Mouse (Mus musculus) embryonic facial prominence, embryonic 12.5 days (tissue): Measurements from ENCODE around the gene Atoh8. TPM values are rescaled to one million over a fixed set of nuclear protein-coding genes. Genes with fewer than 3 reads are reported as not detected.
A peak's percentile ranks its signal among the peaks of the same experiment; 100 is the strongest.

Experiments used
- ATAC-seq: fragments of 200-750 bp; cut with Nextera tagmentation; 2 replicates; pipeline ENCODE4 v1.8.0; 2017; ENCODE audit not compliant: insufficient number of reproducible peaks, insufficient read depth, low FRiP score, low TSS enrichment
- H3K27ac ChIP-seq: fragments of 300-500 bp; sonication (generic); 2 replicates; pipeline ENCODE4 v1.5.1; 2016; ENCODE audit warnings: mild to moderate bottlenecking
- H3K27me3 ChIP-seq: fragments of 300-500 bp; sonication (generic); 2 replicates; pipeline ENCODE4 v1.6.1; 2016; ENCODE audit warnings: mild to moderate bottlenecking, moderate library complexity
- H3K36me3 ChIP-seq: fragments of 300-500 bp; sonication (generic); 2 replicates; pipeline ENCODE4 v1.6.1; 2016; ENCODE audit warnings: mild to moderate bottlenecking
- H3K4me1 ChIP-seq: fragments of 300-500 bp; sonication (generic); 2 replicates; pipeline ENCODE4 v1.6.1; 2016
- H3K4me2 ChIP-seq: fragments of 300-500 bp; sonication (generic); replicated peaks from 2 replicates; pipeline ENCODE4 v1.6.1; 2016; ENCODE audit warnings: mild to moderate bottlenecking, moderate library complexity
- H3K4me3 ChIP-seq: fragments of 300-500 bp; sonication (generic); 2 replicates; pipeline ENCODE4 v1.5.1; 2016; ENCODE audit warnings: mild to moderate bottlenecking
- H3K9ac ChIP-seq: fragments of 300-500 bp; sonication (generic); 2 replicates; pipeline ENCODE4 v1.6.1; 2016; ENCODE audit warnings: mild to moderate bottlenecking, moderate library complexity
- H3K9me3 ChIP-seq: fragments of 300-500 bp; sonication (generic); 2 replicates; pipeline ENCODE4 v1.6.1; 2016; ENCODE audit warnings: mild to moderate bottlenecking, moderate library complexity
- WGBS: fragments of 180-500 bp; shearing (Covaris S2); methylation state at CpG from one replicate; pipeline ENCODE4 v1.1.7; 2016; 5-methylcytosine and 5-hydroxymethylcytosine counted together
- polyA plus RNA-seq: library from polyadenylated mRNA; unstranded; fragments of >200 nt; fragmentation: Nextera tagmentation; extraction: Ambion mirVana; gene quantifications from 2 replicates; pipeline ENCODE4 v1.2.1, GENCODE M21; 2016

Atoh8 gene
- polyA plus RNA-seq, 1 experiment from 2014 or later, result 16.4 TPM

DNA sequence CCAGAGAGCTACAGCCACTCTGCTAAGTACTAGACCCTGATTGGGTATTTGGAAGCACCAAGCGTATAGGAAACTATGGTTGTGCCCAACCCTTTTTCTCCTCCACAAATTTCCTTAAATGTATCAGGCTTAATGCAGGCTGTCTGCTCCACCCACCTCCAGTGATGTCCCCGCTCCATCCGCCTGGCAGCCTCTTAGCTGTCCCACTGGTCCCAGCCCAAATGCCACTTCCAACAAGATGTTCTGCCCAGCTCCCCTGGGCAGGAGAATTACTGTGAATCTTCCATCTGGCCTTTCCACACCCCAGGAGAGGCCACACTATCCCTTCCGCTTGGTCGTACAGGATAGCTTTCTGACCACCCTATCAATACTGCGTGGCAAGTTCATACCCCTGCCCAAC lies 12.5 kb downstream of the Atoh8 start:
- Histone ChIP-seq H3K4me3 (no peak overlapping the region), H3K9ac (no peak overlapping the region), H3K4me2 (no peak overlapping the region), H3K9me3 (no peaks in the 10 kb centered on the region), H3K27ac (no peak overlapping the region), H3K36me3 (no peaks in the 10 kb centered on the region), H3K27me3 (peaks cover 2% of the 10 kb centered on the region; the same call in 1 of the 2 replicates), H3K4me1 (peaks cover 60% of the 10 kb centered on the region)
- ATAC-seq, result no peak
- WGBS, result 62% methylated on average over 6 of the region's 6 CpGs

DNA sequence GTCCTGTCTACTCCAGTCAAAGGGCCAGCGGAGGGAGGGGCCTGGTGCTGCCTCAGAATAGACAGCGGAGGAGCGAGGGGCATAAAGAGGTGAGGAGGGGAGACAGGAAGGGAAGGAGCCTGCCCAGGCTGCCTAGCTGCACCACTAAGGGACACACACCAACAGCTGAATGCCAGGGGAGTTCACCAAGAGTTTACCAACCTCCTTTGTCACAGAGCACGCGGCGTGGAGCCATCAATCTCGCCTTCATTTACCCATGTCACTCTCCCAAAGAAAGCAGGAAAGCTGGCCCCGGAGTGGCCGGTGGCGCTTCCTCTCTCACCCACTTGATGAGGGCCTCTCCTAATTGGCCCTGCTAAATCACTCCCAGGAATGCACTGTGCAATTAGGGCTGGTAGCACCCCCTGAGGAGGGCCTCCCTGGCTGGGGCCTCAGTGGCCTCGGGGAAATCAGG lies 13.1 kb downstream of the Atoh8 start:
- no peak overlapping the region for H3K4me3 ChIP-seq
- peak; percentile 57 for ATAC-seq
- peak overlapping the region; percentile 21; the same call in 1 of the 2 replicates for H3K9ac ChIP-seq
- no peaks in the 10 kb centered on the region for H3K36me3 ChIP-seq
- peak overlapping the region; percentile 23 for H3K4me2 ChIP-seq
- no peaks in the 10 kb centered on the region for H3K9me3 ChIP-seq
- H3K27ac ChIP-seq, result no peak overlapping the region
- WGBS, result 4% methylated on average over 11 of the region's 11 CpGs
- H3K4me1 ChIP-seq, result peaks cover 66% of the 10 kb centered on the region
- 0 out of 2 replicates have a peak, but pooled peaks cover 2% of the 10 kb centered on the region for H3K27me3 ChIP-seq

DNA sequence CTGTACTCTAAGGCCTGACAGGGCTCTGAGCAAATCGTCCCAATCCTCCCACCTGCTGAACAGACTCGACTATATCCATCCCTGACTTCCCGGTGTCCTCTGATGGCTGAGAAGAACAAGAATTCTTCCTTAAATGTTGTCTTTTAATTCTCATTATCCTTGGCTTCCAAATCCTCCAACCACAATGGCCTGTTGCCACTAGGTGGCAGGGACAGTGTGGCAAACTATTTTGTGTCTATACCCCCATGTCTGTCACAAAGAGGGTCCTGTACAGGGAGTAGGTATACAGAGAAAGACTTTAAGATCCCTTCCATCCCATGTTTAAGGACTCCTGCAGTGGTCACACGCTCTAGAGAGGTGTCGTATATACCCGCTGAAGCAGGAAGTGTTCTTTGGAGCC lies 14.1 kb downstream of the Atoh8 start:
- Histone ChIP-seq H3K27ac (no peak overlapping the region), H3K27me3 (0 out of 2 replicates have a peak, but pooled peaks cover 2% of the 10 kb centered on the region), H3K4me3 (no peak overlapping the region), H3K9ac (no peak overlapping the region), H3K4me1 (peaks cover 72% of the 10 kb centered on the region), H3K36me3 (no peaks in the 10 kb centered on the region), H3K9me3 (no peaks in the 10 kb centered on the region), H3K4me2 (no peak overlapping the region)
- ATAC-seq, result no peak
- 53% methylated on average over 6 of the region's 6 CpGs for WGBS

DNA sequence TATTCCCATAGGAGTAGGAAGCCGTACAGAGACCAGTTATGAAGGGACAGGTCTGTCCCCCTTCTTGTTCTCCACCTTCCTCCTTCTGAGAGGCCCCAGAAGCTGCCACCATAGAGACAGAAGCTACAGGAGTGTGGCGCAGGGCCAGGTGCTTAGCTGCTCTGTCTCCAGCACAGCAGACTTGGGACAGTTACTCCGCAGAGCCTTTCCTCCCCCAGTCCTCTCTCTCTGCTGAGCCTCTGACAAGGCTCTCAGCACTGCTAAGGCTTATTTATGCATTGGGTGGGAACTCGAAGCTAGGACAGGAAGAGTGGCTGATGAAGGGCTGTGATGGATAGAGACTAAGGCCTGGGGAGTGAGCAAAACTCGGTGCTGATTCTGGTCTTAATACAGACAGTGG lies 15.8 kb downstream of the Atoh8 start:
- Histone ChIP-seq H3K4me1 (peaks cover 89% of the 10 kb centered on the region), H3K36me3 (no peaks in the 10 kb centered on the region), H3K27me3 (0 out of 2 replicates have a peak, but pooled peaks cover 2% of the 10 kb centered on the region), H3K4me3 (no peak overlapping the region), H3K27ac (no peak overlapping the region), H3K4me2 (no peak overlapping the region), H3K9ac (peak overlapping the region; percentile 37), H3K9me3 (no peaks in the 10 kb centered on the region)
- no peak for ATAC-seq
- WGBS, result 59% methylated on average over 5 of the region's 5 CpGs

DNA sequence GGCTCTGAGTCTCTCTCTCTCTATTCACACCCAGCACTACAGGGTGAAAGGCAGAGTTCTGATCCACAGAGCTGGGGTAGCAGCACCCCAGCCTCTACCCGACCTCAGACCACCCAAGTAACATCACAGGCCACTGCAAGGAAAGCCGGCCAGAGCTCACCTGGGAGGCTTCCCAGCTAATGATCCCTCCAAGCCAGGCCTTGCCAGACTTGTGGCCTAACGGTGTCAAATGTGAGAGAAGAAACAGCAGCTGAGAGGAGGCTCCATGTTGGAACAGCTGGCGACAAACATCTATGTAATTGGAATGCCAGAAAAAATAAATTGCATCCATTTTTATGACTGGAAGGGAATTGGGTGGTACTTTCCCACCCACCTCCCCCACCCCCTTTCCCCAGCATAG lies 17.1 kb downstream of the Atoh8 start:
- H3K4me2 ChIP-seq, result no peak overlapping the region
- H3K4me1 ChIP-seq, result peaks cover 92% of the 10 kb centered on the region
- H3K9me3 ChIP-seq, result no peaks in the 10 kb centered on the region
- H3K27ac ChIP-seq, result peak overlapping the region; percentile 89; the same call in 1 of the 2 replicates
- no peak for ATAC-seq
- no peaks in the 10 kb centered on the region for H3K36me3 ChIP-seq
- no peak overlapping the region for H3K4me3 ChIP-seq
- 23% methylated on average over 4 of the region's 4 CpGs for WGBS
- 0 out of 2 replicates have a peak, but pooled peaks cover 2% of the 10 kb centered on the region for H3K27me3 ChIP-seq
- H3K9ac ChIP-seq, result no peak overlapping the region

DNA sequence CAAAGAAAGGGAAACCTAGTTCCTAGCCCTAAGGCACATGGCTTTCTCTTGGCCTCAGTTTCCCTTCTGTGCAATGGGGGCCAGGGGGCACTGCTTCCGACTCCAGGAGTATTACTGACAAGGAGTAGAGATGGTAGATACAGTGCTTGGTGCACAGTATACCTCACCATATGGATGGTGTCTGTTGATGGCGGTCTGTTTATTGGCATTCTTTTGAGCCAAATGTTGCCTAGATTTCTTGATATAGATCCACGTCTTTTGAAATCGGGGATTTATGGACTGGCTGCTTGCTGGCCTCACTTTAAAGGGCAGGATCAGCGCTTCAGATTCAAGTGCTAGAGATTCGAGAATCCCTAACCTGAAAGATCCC lies 18.0 kb downstream of the Atoh8 start:
- no peak overlapping the region for H3K9ac ChIP-seq
- 0 out of 2 replicates have a peak, but pooled peaks cover 2% of the 10 kb centered on the region for H3K27me3 ChIP-seq
- no peaks in the 10 kb centered on the region for H3K36me3 ChIP-seq
- 46% methylated on average over 6 of the region's 6 CpGs for WGBS
- no peaks in the 10 kb centered on the region for H3K9me3 ChIP-seq
- peak overlapping the region; percentile 89 for H3K27ac ChIP-seq
- peaks cover 83% of the 10 kb centered on the region for H3K4me1 ChIP-seq
- H3K4me3 ChIP-seq, result 0 out of 2 replicates have a peak overlapping the region, but pooled peaks have one; percentile 1
- peak overlapping the region; percentile 44 for H3K4me2 ChIP-seq
- peak; percentile 5; the same call in 1 of the 2 replicates for ATAC-seq

DNA sequence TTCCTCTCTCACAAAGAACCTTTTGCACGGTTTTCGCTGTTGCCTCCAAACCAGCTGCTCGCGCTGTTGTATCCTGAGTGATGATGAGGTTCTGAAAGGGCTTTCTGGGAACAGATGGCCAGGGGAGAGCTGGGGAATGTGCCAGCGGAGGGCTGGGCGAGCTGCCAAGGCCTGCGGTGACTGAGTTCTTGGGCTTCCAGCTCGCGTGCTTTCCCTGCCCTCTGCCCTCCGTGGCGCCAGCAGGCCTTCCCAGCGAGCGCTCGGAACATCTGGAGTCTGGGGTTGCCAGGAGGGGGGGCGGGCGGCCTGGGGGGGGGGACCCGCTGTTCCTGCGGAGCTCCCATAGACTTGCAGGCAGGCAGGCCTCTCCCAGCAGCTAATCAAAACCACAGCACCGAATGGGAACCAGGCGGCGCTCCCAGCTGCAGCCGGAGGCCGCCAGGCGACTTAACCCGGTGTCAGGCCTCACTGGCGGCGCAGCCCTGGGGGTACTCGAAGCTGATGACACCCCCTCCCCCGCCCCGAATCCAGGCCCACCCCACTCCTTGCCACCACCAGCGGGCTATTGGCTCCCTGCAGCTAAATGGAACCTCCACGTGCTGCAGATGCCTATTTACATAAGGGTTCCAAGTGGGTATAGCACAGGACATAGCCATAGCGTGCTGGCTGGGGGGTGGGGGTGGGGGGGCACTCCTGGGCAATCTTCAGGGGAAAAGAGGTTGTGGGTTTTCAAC lies 18.5 kb downstream of the Atoh8 start:
- ATAC-seq, result peak; percentile 90
- Histone ChIP-seq H3K27me3 (0 out of 2 replicates have a peak, but pooled peaks cover 2% of the 10 kb centered on the region), H3K4me1 (peaks cover 78% of the 10 kb centered on the region), H3K4me2 (peak overlapping the region; percentile 44), H3K36me3 (no peaks in the 10 kb centered on the region), H3K9me3 (no peaks in the 10 kb centered on the region), H3K27ac (peak overlapping the region; percentile 89), H3K9ac (0 out of 2 replicates have a peak overlapping the region, but pooled peaks have one; percentile 20), H3K4me3 (peak overlapping the region; percentile 1; the same call in 1 of the 2 replicates)
- WGBS, result 1% methylated on average over 32 of the region's 33 CpGs

DNA sequence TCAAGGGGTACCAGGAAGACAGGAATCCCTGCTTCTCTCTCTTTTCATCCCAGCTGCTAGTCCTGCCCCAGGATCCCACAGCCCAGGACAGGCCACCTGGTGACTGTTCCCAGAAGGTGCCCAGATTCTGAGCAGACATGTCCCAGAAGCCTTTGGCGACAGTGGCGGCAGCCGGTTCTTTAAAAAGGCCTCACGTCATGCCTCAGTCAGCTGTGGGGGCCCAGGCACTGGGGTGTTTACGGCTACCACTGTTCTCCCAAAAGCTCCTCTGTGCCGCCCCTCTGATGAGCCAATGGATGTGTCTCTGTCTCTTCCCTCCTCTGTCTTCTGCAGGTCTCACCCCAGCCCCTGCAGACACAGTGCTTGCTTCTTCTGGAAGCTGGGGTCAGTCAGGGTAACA lies 19.8 kb downstream of the Atoh8 start:
- H3K36me3 ChIP-seq, result no peaks in the 10 kb centered on the region
- H3K9ac ChIP-seq, result no peak overlapping the region
- peaks cover 75% of the 10 kb centered on the region for H3K4me1 ChIP-seq
- H3K27ac ChIP-seq, result peak overlapping the region; percentile 89
- H3K27me3 ChIP-seq, result no peaks in the 10 kb centered on the region
- H3K9me3 ChIP-seq, result no peaks in the 10 kb centered on the region
- no peak for ATAC-seq
- WGBS, result 21% methylated on average over 6 of the region's 6 CpGs
- no peak overlapping the region for H3K4me3 ChIP-seq
- H3K4me2 ChIP-seq, result peak overlapping the region; percentile 44; the same call in 1 of the 2 replicates

DNA sequence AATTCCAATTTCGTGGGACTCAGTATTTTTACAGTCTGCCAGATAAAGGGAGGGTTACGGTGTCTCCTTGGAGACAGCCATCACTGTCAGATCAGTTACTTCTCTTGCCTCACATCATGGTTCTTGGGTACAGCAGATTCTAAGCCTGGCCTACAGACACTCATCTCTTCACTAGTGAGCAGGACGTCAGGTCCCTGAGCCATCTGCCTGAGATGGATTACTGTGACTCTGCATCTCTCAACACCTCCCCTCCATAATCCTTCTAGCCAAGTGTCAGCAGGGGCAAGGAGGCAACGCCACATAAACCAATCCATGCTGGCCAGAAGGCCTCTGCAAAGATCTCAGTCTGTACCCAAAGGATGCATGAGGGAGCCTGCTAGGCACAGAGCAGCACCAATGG lies 24.0 kb downstream of the Atoh8 start:
- WGBS, result 75% methylated on average over 4 of the region's 4 CpGs

DNA sequence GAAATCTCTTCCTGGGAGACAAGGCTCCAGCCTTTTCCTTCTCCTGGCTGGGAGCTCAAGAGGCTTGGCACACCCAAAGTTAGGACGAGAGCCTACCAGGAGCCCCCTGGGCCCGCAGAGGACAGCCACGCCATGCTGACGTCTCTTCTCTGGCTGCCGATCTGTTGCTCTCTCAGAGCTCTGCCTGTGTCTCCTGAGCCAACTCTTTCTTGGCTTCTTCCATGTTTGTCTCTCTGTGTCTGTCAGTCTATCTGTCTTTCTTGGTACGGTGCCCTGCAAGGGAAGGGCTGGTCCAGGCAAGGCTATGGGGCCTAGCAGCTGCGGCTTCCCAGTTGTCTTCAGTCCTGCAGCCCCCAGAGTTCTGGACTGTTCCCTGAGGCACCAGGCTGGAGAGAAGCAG lies 24.6 kb downstream of the Atoh8 start:
- Histone ChIP-seq H3K36me3 (peaks cover 8% of the 10 kb centered on the region), H3K27me3 (0 out of 2 replicates have a peak, but pooled peaks cover 3% of the 10 kb centered on the region), H3K27ac (no peak overlapping the region), H3K9ac (no peak overlapping the region), H3K4me2 (no peak overlapping the region), H3K4me1 (peaks cover 46% of the 10 kb centered on the region), H3K4me3 (no peak overlapping the region), H3K9me3 (no peaks in the 10 kb centered on the region)
- WGBS, result 86% methylated on average over 7 of the region's 7 CpGs
- ATAC-seq, result no peak

More for the DNA sequence above, 24.0 kb downstream of the Atoh8 start:
- H3K27me3 ChIP-seq, result 0 out of 2 replicates have a peak, but pooled peaks cover 3% of the 10 kb centered on the region
- no peak overlapping the region for H3K4me2 ChIP-seq
- no peak overlapping the region for H3K9ac ChIP-seq
- no peak for ATAC-seq
- H3K36me3 ChIP-seq, result peaks cover 5% of the 10 kb centered on the region
- no peak overlapping the region for H3K4me3 ChIP-seq
- H3K9me3 ChIP-seq, result no peaks in the 10 kb centered on the region
- H3K4me1 ChIP-seq, result peaks cover 46% of the 10 kb centered on the region
- no peak overlapping the region for H3K27ac ChIP-seq

DNA sequence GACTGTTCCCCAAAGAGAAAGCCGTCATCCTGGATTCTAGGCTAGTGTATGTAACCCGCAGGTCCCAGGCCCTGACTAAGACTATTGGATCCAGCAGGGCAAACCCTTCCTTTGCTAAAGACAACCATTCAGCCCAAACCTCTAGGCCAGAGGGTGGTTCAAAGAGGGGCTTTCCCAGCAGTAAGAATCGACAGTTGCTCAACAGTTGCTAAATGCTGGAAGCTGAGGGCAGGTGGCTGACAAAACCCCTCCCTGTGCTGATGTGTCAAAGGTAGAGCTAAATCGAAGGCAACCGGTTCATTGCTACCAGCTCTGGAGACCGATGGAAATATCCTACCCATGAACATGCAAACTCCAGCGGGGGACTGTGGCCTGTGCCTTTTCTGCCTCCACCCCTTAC lies 25.6 kb downstream of the Atoh8 start:
- no peak overlapping the region for H3K4me2 ChIP-seq
- H3K4me1 ChIP-seq, result peaks cover 36% of the 10 kb centered on the region
- H3K27ac ChIP-seq, result no peak overlapping the region
- no peaks in the 10 kb centered on the region for H3K9me3 ChIP-seq
- WGBS, result 91% methylated on average over 7 of the region's 7 CpGs
- H3K4me3 ChIP-seq, result no peak overlapping the region
- H3K9ac ChIP-seq, result no peak overlapping the region
- 0 out of 2 replicates have a peak, but pooled peaks cover 3% of the 10 kb centered on the region for H3K27me3 ChIP-seq
- peaks cover 8% of the 10 kb centered on the region for H3K36me3 ChIP-seq
- ATAC-seq, result no peak
